Mouse (Mus musculus): ENCODE measurements at regions not wholly inside any gene's neighbourhood (a gene's known extent, or its start where the extent isn't known, plus 50 kb on each side); places are given as distances from the start of the nearest gene placed in this dataset.

DNA sequence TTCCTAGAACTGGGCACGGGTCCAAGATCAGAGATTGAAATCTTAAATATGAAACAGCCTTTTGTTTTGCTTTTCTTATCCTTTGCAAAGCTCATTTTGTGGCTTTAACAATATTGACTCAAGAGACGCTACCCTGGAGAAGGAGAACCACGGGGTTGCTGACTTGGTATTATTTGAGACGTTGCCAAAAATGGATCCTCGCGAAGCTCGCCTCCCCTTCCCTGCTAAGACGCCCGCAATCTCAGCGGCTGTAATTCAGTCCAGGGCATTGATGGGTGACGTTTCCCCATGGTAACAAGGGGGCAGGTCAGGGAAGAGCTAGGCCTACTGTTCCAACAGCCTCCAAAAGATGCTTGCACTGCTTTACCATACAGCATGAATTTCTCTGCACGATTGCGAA, 131.5 kb upstream of the Nav3 start:
- peak; percentile 50; the same call in 1 of the 2 replicates for ATAC-seq (ENCODE audit: low read depth)
- Histone ChIP-seq H3K4me2 (no peak overlapping the region), H3K9me3 (no peaks in the 10 kb centered on the region), H3K4me1 (replicated peaks) (0 out of 2 replicates have a peak, but pooled peaks cover 4% of the 10 kb centered on the region), H3K27me3 (no peaks in the 10 kb centered on the region), H3K4me3 (no peak overlapping the region), H3K9ac (no peak overlapping the region), H3K36me3 (no peaks in the 10 kb centered on the region), H3K27ac (replicated peaks) (0 out of 2 replicates have a peak overlapping the region, but pooled peaks have one; percentile 13)
- WGBS, result 48% methylated on average over 13 of the region's 13 CpGs

DNA sequence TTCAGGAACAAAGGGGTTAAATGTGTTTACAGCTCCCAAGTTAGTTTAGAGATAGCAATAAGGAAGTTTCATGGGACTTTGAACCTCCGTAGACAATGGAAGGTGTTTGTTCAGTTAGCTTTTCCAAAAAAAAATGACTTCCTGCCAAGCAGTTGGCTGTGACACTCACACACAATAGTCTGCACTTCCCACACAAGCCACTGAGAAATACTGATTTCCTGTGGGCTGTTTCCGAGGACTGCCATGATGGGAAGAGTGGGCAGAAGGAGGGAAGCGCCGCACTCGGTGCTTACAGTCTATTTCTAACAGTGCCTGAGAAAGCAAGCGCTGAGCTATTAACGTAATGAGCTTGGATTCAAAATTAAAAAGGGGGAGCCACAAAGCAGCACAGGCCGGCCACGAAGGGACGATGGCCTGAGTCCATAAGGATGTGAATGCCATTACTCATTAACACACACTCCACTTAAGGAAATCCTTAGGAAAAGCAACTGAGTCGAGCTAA, 144.4 kb upstream of the Nav3 start:
- H3K4me2 ChIP-seq, result no peak overlapping the region
- peak overlapping the region; percentile 47 for H3K27ac ChIP-seq (replicated peaks)
- H3K4me3 ChIP-seq, result no peak overlapping the region
- peaks cover 4% of the 10 kb centered on the region for H3K4me1 ChIP-seq (replicated peaks)
- no peak overlapping the region for H3K9ac ChIP-seq
- no peaks in the 10 kb centered on the region for H3K9me3 ChIP-seq
- no peaks in the 10 kb centered on the region for H3K36me3 ChIP-seq
- no peaks in the 10 kb centered on the region for H3K27me3 ChIP-seq
- WGBS, result 49% methylated on average over 11 of the region's 11 CpGs
- ATAC-seq (ENCODE audit: low read depth), result no peak; the same call in 1 of the 2 replicates

DNA sequence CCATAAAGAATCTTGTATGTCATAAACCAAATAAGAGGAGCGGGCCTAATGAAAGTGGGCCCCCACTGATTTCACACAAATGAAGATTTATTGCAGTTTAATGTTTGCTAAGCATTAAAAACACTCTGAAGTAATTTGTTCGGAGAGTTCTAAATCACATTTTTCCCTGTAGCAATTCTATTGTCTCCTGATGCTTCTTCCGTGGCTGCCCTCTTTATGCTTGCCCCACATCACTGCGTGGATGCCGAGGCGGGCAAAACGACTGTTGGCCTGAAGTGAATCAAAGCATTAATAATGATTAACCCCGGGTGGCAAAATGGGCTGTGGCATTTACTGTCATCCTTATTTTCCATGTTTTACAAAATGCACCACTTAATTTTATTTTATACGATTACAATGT, 134.9 kb upstream of the E2f7 start:
- no peaks in the 10 kb centered on the region for H3K36me3 ChIP-seq
- H3K9me3 ChIP-seq, result peaks cover 13% of the 10 kb centered on the region
- H3K27ac ChIP-seq (replicated peaks), result no peak overlapping the region; the same call in 1 of the 2 replicates
- H3K4me3 ChIP-seq, result no peak overlapping the region
- H3K9ac ChIP-seq, result no peak overlapping the region
- 0 out of 2 replicates have a peak overlapping the region, but pooled peaks have one; percentile 2 for H3K4me2 ChIP-seq
- no peak for ATAC-seq (ENCODE audit: low read depth)
- peaks cover 14% of the 10 kb centered on the region for H3K4me1 ChIP-seq (replicated peaks)
- WGBS, result 15% methylated on average over 9 of the region's 9 CpGs
- H3K27me3 ChIP-seq, result no peaks in the 10 kb centered on the region

DNA sequence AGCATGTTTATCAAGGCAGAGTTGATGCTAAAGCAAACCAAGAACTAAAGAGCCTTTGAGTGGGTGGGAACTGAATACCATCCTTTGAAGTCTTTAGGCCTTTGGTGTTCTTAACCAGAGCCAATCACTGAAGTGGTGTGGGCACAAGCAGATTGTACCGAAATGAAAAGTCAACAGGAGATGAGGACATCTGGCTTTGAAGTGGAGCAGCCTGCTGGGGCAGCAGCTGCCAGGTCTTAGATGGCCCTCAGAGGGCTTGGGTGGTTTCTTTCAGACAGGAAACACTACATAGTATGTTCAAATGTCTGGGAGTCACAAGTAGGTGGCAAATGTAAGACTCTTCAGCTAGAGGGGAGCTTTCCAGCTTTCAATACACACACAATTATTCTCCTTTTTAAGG, 128.2 kb upstream of the E2f7 start:
- no peak for ATAC-seq (ENCODE audit: low read depth)
- Histone ChIP-seq H3K9me3 (peaks cover 13% of the 10 kb centered on the region), H3K4me2 (no peak overlapping the region), H3K27ac (replicated peaks) (no peak overlapping the region), H3K36me3 (no peaks in the 10 kb centered on the region), H3K4me1 (replicated peaks) (peaks cover under 1% of the 10 kb centered on the region; the same call in 1 of the 2 replicates), H3K9ac (no peak overlapping the region), H3K4me3 (no peak overlapping the region), H3K27me3 (no peaks in the 10 kb centered on the region)
- WGBS, result 24% methylated on average over 1 of the region's 1 CpGs

DNA sequence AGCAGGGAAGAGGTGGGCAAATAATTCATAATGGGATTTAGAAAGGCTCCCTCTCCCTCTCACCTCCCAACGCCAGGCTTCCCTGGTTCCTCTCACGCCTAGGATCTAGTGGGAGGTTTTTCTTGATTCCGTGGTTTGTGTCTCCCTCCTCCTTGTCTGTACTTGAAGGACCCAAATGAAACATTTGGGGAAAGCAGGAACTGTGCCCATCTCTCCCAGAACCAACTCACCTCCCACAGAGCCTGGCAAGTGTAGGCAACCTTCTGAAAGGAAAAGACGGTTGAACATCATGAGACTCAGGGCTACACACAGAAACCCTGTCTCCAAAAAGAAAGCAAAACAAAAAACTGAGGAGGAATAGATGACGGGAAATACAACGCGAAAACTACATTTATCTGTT, 126.0 kb upstream of the E2f7 start:
- 89% methylated on average over 7 of the region's 7 CpGs for WGBS
- ATAC-seq (ENCODE audit: low read depth), result no peak
- Histone ChIP-seq H3K27me3 (no peaks in the 10 kb centered on the region), H3K4me1 (replicated peaks) (no peaks in the 10 kb centered on the region), H3K4me3 (no peak overlapping the region), H3K27ac (replicated peaks) (no peak overlapping the region), H3K36me3 (no peaks in the 10 kb centered on the region), H3K9me3 (peaks cover 2% of the 10 kb centered on the region), H3K9ac (no peak overlapping the region), H3K4me2 (no peak overlapping the region)

DNA sequence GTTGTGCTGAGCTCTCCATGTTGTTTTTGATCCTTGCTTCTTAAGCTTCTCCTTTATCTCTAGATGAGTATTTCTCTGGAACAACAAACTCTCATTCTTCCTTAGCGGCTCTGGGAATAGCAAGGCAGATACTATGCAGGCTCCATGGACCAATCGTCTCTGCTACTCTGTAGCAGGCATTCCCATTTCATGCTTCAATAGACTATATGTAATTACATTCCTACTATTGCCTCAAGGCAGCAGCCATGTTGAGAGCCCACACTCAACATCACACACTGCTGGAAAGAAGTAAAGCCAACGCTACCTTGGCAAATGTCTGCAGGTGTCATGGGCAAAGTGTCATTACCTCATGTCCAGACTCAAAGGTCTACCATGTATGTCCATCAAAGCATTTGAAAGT, 119.6 kb upstream of the E2f7 start:
- no peak overlapping the region for H3K4me2 ChIP-seq
- no peaks in the 10 kb centered on the region for H3K36me3 ChIP-seq
- H3K4me3 ChIP-seq, result no peak overlapping the region
- H3K9me3 ChIP-seq, result no peaks in the 10 kb centered on the region
- H3K27me3 ChIP-seq, result no peaks in the 10 kb centered on the region
- ATAC-seq (ENCODE audit: low read depth), result peak; percentile 40; the same call in 1 of the 2 replicates
- no peaks in the 10 kb centered on the region for H3K4me1 ChIP-seq (replicated peaks)
- WGBS, result 76% methylated on average over 3 of the region's 3 CpGs
- no peak overlapping the region for H3K27ac ChIP-seq (replicated peaks)
- no peak overlapping the region for H3K9ac ChIP-seq

DNA sequence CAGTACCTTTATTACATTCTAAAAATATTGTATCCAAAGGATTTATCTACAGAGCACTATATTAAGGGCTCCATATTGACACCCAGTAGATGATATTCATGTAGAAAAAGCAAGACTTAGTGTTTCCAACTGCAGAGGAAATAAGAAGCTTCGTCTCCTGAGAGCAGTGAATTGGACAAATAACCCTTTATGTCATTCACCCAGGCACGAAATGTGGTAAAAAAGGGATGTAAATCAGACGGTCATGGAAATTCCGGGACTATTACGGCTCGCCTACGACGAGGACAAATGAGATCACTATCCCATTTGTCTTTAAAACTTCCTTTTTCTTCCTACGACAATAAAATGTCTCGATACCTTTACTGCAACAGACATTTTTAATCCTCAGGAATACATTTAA, 104.8 kb upstream of the E2f7 start:
- Histone ChIP-seq H3K4me3 (no peak overlapping the region), H3K27ac (replicated peaks) (no peak overlapping the region), H3K4me1 (replicated peaks) (peaks cover 8% of the 10 kb centered on the region), H3K9me3 (no peaks in the 10 kb centered on the region), H3K4me2 (no peak overlapping the region), H3K36me3 (no peaks in the 10 kb centered on the region), H3K27me3 (no peaks in the 10 kb centered on the region), H3K9ac (no peak overlapping the region)
- no peak for ATAC-seq (ENCODE audit: low read depth)
- 9% methylated on average over 10 of the region's 10 CpGs for WGBS

DNA sequence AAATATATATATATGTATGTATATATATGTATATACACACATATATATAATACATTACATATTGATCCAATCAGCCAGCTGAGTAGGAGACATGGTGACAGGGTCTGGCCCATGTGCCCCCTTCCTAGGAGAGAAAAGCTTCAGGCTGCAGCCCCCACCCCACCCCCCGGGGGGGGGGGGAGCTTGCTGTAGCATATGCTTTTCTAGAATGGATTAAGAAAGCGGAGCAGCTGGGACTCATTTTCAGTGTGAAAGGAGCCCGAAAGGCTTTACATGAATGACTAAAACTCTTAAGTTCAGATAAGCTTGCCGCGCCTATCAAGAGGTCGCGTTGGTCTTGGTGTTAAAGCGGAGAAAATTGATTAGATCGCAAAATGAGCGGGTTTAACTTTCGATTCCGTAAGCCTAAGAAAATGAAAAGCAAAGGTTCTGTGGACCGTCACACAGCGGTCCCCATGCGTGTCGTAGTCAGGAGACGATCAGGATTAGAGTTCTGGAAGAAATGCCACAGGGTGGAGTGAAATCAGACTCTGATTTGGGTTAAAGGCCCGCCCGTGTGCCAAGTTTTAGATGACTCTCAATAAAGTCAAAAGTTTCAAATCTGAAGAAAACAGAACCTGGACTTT, 103.1 kb upstream of the E2f7 start:
- no peak overlapping the region for H3K27ac ChIP-seq (replicated peaks)
- H3K4me3 ChIP-seq, result no peak overlapping the region
- H3K4me2 ChIP-seq, result no peak overlapping the region
- 69% methylated on average over 19 of the region's 19 CpGs for whole genome bisulfite sequencing
- no peaks in the 10 kb centered on the region for H3K27me3 ChIP-seq
- H3K9ac ChIP-seq, result no peak overlapping the region
- H3K36me3 ChIP-seq, result no peaks in the 10 kb centered on the region
- no peaks in the 10 kb centered on the region for H3K9me3 ChIP-seq
- H3K4me1 ChIP-seq (replicated peaks), result peaks cover 8% of the 10 kb centered on the region
- ATAC-seq (ENCODE audit: low read depth), result no peak

DNA sequence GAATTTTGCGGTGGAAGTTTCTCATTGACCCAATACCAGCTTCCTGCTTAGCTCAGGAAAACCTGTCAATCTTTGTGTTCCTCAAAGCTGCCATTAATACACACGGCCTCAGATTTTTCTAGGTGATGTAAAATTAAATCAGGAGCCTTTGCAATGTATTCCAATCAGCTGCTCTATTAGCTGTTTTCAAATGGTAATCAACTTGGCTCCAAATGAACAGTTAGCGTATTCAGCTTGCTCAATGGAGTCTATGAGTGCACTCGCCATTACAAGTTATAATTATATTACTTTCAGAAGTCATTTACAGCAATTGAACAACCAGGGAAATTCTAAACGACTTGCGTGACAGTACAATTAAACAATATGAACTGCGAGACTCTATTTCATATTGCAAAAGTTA, 97.6 kb upstream of the E2f7 start:
- no peak overlapping the region for H3K27ac ChIP-seq (replicated peaks)
- H3K4me1 ChIP-seq (replicated peaks), result 0 out of 2 replicates have a peak, but pooled peaks cover 4% of the 10 kb centered on the region
- no peak overlapping the region for H3K4me3 ChIP-seq
- no peaks in the 10 kb centered on the region for H3K27me3 ChIP-seq
- WGBS, result 62% methylated on average over 7 of the region's 7 CpGs
- H3K4me2 ChIP-seq, result no peak overlapping the region
- ATAC-seq (ENCODE audit: low read depth), result no peak
- no peaks in the 10 kb centered on the region for H3K36me3 ChIP-seq
- no peaks in the 10 kb centered on the region for H3K9me3 ChIP-seq
- no peak overlapping the region for H3K9ac ChIP-seq

DNA sequence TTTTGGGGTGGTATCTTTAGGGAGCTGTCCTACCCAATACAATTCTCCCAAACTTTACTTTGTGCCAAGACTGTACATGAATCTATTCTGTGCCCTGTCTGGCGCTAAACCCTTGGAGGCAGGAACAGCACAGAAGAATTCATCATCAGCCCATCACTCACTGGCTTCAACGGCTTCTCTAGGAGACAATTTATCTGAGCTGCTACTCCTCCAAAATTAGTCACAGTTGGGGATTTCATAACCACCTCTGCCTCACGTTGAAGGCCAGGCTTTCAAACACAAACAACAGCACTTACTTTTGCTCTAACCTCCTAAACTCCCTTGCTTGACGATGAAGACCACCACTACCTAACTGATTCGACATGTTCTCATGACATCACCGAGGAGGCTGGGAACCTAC, 95.1 kb upstream of the E2f7 start:
- no peak overlapping the region for H3K9ac ChIP-seq
- no peak overlapping the region for H3K27ac ChIP-seq (replicated peaks)
- no peak for ATAC-seq (ENCODE audit: low read depth)
- H3K4me2 ChIP-seq, result no peak overlapping the region
- H3K36me3 ChIP-seq, result no peaks in the 10 kb centered on the region
- 0 out of 2 replicates have a peak, but pooled peaks cover 4% of the 10 kb centered on the region for H3K4me1 ChIP-seq (replicated peaks)
- no peaks in the 10 kb centered on the region for H3K9me3 ChIP-seq
- WGBS, result 74% methylated on average over 6 of the region's 6 CpGs
- H3K27me3 ChIP-seq, result no peaks in the 10 kb centered on the region
- H3K4me3 ChIP-seq, result no peak overlapping the region

DNA sequence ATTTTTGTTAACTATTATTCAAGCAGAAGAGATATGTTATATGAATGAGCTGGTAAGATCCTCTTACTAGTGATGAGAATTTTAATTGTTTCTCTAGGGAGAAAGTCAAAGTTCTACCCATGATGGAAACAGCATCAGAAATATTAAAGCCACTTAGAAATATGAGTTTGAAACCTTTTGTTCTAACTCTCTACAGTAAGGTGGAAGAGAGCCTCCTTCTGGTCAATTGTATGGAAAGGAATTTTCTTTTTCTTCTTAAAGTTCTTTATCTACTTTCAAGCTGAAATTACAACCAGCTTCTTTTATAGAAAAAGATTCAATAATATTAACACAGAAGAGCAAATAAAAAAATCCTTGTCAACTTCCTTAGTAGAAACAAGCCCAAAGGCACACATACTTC, 94.4 kb upstream of the E2f7 start:
- ATAC-seq (ENCODE audit: low read depth), result no peak
- Histone ChIP-seq H3K27ac (replicated peaks) (no peak overlapping the region), H3K4me2 (no peak overlapping the region), H3K36me3 (no peaks in the 10 kb centered on the region), H3K4me1 (replicated peaks) (0 out of 2 replicates have a peak, but pooled peaks cover 4% of the 10 kb centered on the region), H3K4me3 (no peak overlapping the region), H3K9me3 (no peaks in the 10 kb centered on the region), H3K27me3 (no peaks in the 10 kb centered on the region), H3K9ac (no peak overlapping the region)

DNA sequence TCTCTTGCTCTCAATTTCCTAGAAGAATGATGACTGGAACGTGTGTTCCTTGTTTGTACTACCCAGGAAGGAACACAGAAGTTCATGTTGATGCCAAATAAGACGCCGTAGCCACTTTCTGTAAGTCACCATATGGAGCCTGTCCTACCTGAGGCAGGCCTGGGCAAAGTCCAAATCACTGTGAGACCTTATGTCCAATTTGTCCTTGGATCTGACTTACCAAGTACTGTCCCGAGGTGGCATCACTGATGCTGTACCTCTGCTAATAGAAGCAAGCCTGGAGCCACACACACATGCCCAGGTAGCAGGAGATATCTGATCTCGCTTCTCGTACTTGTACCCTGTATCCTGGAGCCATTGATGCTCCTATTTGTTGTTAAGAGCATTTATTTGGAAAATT, 91.2 kb upstream of the E2f7 start:
- no peaks in the 10 kb centered on the region for H3K9me3 ChIP-seq
- no peak overlapping the region for H3K27ac ChIP-seq (replicated peaks)
- H3K27me3 ChIP-seq, result no peaks in the 10 kb centered on the region
- no peak overlapping the region for H3K4me2 ChIP-seq
- H3K9ac ChIP-seq, result no peak overlapping the region
- no peak overlapping the region for H3K4me3 ChIP-seq
- ATAC-seq (ENCODE audit: low read depth), result no peak
- H3K36me3 ChIP-seq, result no peaks in the 10 kb centered on the region
- 92% methylated on average over 6 of the region's 6 CpGs for WGBS
- no peaks in the 10 kb centered on the region for H3K4me1 ChIP-seq (replicated peaks)

DNA sequence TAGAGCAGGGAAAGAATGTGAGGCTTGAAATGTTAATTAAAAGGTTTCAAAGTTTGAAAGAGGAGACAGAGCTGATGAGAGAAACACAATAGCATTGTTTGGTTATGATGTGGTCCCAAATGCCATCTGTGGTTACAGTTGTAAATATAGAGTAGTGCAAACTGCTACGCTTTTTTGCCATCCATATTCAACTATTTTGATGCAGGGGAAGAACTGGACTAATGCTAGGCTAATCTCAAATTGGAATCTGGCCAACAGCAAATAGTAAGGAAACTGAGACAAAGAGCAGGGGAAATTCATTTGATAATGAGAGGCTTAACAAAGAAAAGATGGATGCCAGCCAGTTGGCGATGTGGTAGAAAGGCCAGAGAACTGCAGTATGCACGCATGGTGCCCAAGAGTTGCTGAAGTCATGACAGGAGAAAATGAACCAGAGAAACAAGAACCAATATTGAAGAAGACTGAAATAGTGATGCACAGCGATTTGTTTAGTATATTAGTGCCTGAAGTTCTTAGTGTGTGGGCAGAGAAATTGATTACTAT, 87.0 kb upstream of the E2f7 start:
- Histone ChIP-seq H3K9me3 (no peaks in the 10 kb centered on the region), H3K36me3 (no peaks in the 10 kb centered on the region), H3K9ac (no peak overlapping the region), H3K27ac (replicated peaks) (no peak overlapping the region), H3K4me3 (no peak overlapping the region), H3K4me1 (replicated peaks) (no peaks in the 10 kb centered on the region), H3K4me2 (no peak overlapping the region), H3K27me3 (no peaks in the 10 kb centered on the region)
- 88% methylated on average over 4 of the region's 4 CpGs for WGBS
- no peak for ATAC-seq (ENCODE audit: low read depth)
